12 mouse cellular contexts compared by ENCODE assay signal in genomic region chr1:74119115-74119514, GRCm38 (mm10). TPM values are rescaled to one million over a fixed set of nuclear protein-coding genes. Genes with fewer than 3 reads are reported as not detected.
DNase-seq lines count a peak whose midpoint lies in the region; ATAC-seq and TF ChIP-seq lines count a peak whose summit lies in the region.
"Had no signal": no experiment of that assay in that cellular context is flagged by ENCODE, and none has a peak within 500 bp of the region (broad histone marks: within the 10 kb centered on the region; RNA-seq: fewer than 3 reads in every experiment).

No protein-coding gene starts in this region.

- peak; percentile 79 for ATAC-seq in hindbrain, embryonic 16.5 days
- ATAC-seq: CD4-positive, CD25-positive, alpha-beta regulatory T cell, adult 4 months had no signal

- peaks cover 6% of the 10 kb centered on the region for H3K27me3 ChIP-seq in hindbrain, embryonic 16.5 days (replicated peaks; ENCODE audit: control insufficient read depth, insufficient read depth, low read length)

- H3K4me3 ChIP-seq in hindbrain, embryonic 16.5 days (ENCODE audit: low read length): no peak overlapping the region
- H3K4me3 ChIP-seq: lung, embryonic 15.5 days; stomach, embryonic 15.5 days had no signal

- H3K9me3 ChIP-seq in hindbrain, embryonic 16.5 days (ENCODE audit: control insufficient read depth, low read length): no peaks in the 10 kb centered on the region
- H3K9me3 ChIP-seq: lung, embryonic 15.5 days; stomach, embryonic 15.5 days had no signal

- no peak overlapping the region for H3K4me2 ChIP-seq in hindbrain, embryonic 16.5 days (ENCODE audit: low read length)
- H3K4me2 ChIP-seq: lung, embryonic 15.5 days; stomach, embryonic 15.5 days had no signal

- no peak overlapping the region for H3K9ac ChIP-seq in hindbrain, embryonic 16.5 days (ENCODE audit: low read depth, low read length)
- H3K9ac ChIP-seq: lung, embryonic 15.5 days; stomach, embryonic 15.5 days had no signal

- 63% methylated on average over 1 of the region's 1 CpGs for WGBS in hindbrain, embryonic 16.5 days

- no peak for TF ChIP-seq CTCF in brain, embryonic 14.5 days (IDR thresholded peaks at IDR 0.05; ENCODE audit: borderline replicate concordance, extremely low read depth, insufficient read depth, insufficient read length)

- no peak for TF ChIP-seq POLR2A in brain, embryonic 14.5 days (IDR thresholded peaks at IDR 0.05; ENCODE audit: borderline replicate concordance, extremely low read depth, insufficient read depth, insufficient read length, poor library complexity, severe bottlenecking)

- DNase-seq in gastrocnemius, adult 18-20 months (ENCODE audit: low spot score): peak; percentile 42
- no peak for DNase-seq in gastrocnemius, adult 8-10 months (ENCODE audit: low spot score in 2 of 2)
- peak; percentile 27 to 53 for DNase-seq in layer of hippocampus, postnatal 10 days (ENCODE audit: low spot score in 2 of 2)
- no peak for DNase-seq in layer of hippocampus, adult 9-10 months (ENCODE audit: low spot score)
- peak; percentile 87 for DNase-seq in brain, embryonic 14.5 days (ENCODE audit: low read depth)
- DNase-seq in frontal cortex, postnatal 36 days (ENCODE audit: low spot score in 2 of 2): no peak
- DNase-seq in c-Kit-positive CD71-positive TER-119-positive erythroid progenitor cells, embryonic 14.5 days (ENCODE audit: low spot score): no peak
- DNase-seq: layer of hippocampus, adult 9-11 months had no signal

- no peak overlapping the region for H3K27ac ChIP-seq in hindbrain, embryonic 16.5 days (ENCODE audit: low read depth, low read length)
- H3K27ac ChIP-seq: lung, embryonic 15.5 days; stomach, embryonic 15.5 days had no signal

- peaks cover 14% of the 10 kb centered on the region for H3K4me1 ChIP-seq in hindbrain, embryonic 16.5 days (ENCODE audit: control insufficient read depth, insufficient read depth, low read depth, low read length)

- no peaks in the 10 kb centered on the region for H3K36me3 ChIP-seq in hindbrain, embryonic 16.5 days (ENCODE audit: control insufficient read depth, insufficient read depth, low read length)
- H3K36me3 ChIP-seq: lung, embryonic 15.5 days; stomach, embryonic 15.5 days had no signal

RNA-seq across cellular contexts. Expression of gene Tns1, which starts 5.1 kb away (rescaled TPM):
- 100 to 1,000 TPM; 226 to 298 TPM for total RNA-seq in gastrocnemius, adult 18-20 months (2021)
- 100 to 1,000 TPM; 217 to 331 (median 279) TPM for total RNA-seq in gastrocnemius, adult 8-10 months (2022)
- 10 to 100 TPM; 35.2 to 35.3 TPM for total RNA-seq in layer of hippocampus, postnatal 10 days (2021)
- polyA plus RNA-seq in brain, embryonic 14.5 days (2012; rRNA removed): 7.9 and 15.1 TPM in 2 replicates
- 13.5 and 13.7 TPM in 2 replicates for polyA plus RNA-seq in hindbrain, embryonic 16.5 days (2015; fragmentation: Nextera tagmentation; extraction: Ambion mirVana)

RNA-seq across cellular contexts. Expression of gene Rufy4, which starts 6.2 kb away (rescaled TPM):
- under 1 TPM; 0.09 to 0.11 TPM for total RNA-seq in gastrocnemius, adult 18-20 months (2021)
- total RNA-seq in gastrocnemius, adult 8-10 months (2022): not detected
- under 1 TPM in 1 of 2 experiments, not detected in 1; 0.21 TPM for total RNA-seq in layer of hippocampus, postnatal 10 days (2021)
- 0.52 and 0.86 TPM in 2 replicates for polyA plus RNA-seq in brain, embryonic 14.5 days (2012; rRNA removed)
- 0.14 and 0.35 TPM in 2 replicates for polyA plus RNA-seq in hindbrain, embryonic 16.5 days (2015; fragmentation: Nextera tagmentation; extraction: Ambion mirVana)
- polyA plus RNA-seq: CD4-positive, CD25-positive, alpha-beta regulatory T cell, adult 4 months had no signal

RNA-seq across cellular contexts. Expression of gene Cxcr2, which starts 34.7 kb away (rescaled TPM):
- not detected for total RNA-seq in gastrocnemius, adult 18-20 months (2021)
- total RNA-seq in gastrocnemius, adult 8-10 months (2022): not detected
- total RNA-seq in layer of hippocampus, postnatal 10 days (2021): under 1 TPM; 0.13 to 0.25 TPM
- 0.06 and 0.08 TPM in 2 replicates for polyA plus RNA-seq in brain, embryonic 14.5 days (2012; rRNA removed)
- polyA plus RNA-seq in hindbrain, embryonic 16.5 days (2015; fragmentation: Nextera tagmentation; extraction: Ambion mirVana): 0.05 and 0.10 TPM in 2 replicates
- polyA plus RNA-seq: CD4-positive, CD25-positive, alpha-beta regulatory T cell, adult 4 months had no signal

Comparison
In these comparisons a context has a peak if more than half of its experiments do, and no peak if none do; other contexts are left out.
1. DNase-seq: peak in gastrocnemius, adult 18-20 months (single experiment), layer of hippocampus, postnatal 10 days (2 of 2) and brain, embryonic 14.5 days (single experiment); none in gastrocnemius, adult 8-10 months (0 of 2), layer of hippocampus, adult 9-10 months (single experiment), frontal cortex, postnatal 36 days (0 of 2) and c-Kit-positive CD71-positive TER-119-positive erythroid progenitor cells, embryonic 14.5 days (single experiment).
2. RNA of gene Tns1, which starts 5.1 kb away (total RNA-seq): 226 to 298 TPM in gastrocnemius, adult 18-20 months and 217 to 331 TPM in gastrocnemius, adult 8-10 months; 35.2 to 35.3 TPM in layer of hippocampus, postnatal 10 days; every median in the first group is over 4 times any median in the second.